Mouse (Mus musculus) adrenal gland, postnatal 0 days (tissue): ENCODE results near the gene Tex264. TPM values are rescaled to one million over a fixed set of nuclear protein-coding genes. Genes with fewer than 3 reads are reported as not detected.

ENCODE experiments used
- polyA plus RNA-seq: library from polyadenylated mRNA; unstranded; fragments of >200 nt; fragmentation: Nextera tagmentation; extraction: Ambion mirVana; gene quantifications from 2 replicates; pipeline ENCODE4 v1.2.1, GENCODE M21; 2015

Gene Tex264
- 85.4 and 117 TPM in 2 replicates for polyA plus RNA-seq

DNA sequence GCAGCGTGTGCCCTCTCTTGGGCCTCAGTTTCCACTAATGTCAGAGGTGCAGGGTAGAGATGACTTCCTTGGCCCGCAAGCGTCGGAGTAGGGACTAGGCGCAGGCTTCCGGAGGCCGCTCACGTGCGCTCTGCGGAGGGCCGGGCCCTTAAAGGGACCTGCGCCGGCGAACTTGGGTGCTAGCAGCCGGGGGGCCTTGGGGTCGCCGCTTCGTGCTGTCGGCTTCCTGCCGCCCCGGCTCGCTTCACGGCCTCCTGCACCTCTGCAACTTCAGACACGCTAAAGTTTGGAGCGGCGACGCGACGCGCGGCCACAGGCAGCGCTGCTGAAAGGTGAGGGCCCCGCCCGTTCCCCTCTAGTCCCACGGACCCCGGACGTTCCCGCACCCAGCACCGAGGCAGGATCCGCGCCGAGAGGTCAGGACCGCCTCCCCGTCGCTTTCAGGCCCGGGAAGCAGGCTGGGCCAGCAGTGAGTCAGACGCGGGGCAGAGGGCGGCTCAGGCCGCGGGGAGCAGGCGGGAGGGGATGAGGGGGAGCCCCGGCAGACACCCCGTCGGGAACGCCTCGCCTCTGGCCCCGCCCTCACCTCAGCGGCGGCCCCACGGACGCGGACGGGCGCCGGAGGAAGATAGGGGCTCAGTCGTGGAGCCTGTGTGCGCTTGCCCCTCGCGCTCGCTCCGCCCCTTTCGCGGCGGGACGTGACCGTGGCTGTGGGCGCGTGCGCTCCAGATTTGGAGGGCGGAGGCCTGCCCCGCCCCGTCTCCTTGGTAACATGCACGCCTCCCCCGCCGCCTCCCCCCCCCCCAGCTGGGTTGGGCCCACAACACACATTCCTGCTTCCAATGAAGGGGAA is at the start of gene Tex264:
Tex264 (minus strand) TSS at position 679 of the 853 bp plus-strand sequence.

DNA sequence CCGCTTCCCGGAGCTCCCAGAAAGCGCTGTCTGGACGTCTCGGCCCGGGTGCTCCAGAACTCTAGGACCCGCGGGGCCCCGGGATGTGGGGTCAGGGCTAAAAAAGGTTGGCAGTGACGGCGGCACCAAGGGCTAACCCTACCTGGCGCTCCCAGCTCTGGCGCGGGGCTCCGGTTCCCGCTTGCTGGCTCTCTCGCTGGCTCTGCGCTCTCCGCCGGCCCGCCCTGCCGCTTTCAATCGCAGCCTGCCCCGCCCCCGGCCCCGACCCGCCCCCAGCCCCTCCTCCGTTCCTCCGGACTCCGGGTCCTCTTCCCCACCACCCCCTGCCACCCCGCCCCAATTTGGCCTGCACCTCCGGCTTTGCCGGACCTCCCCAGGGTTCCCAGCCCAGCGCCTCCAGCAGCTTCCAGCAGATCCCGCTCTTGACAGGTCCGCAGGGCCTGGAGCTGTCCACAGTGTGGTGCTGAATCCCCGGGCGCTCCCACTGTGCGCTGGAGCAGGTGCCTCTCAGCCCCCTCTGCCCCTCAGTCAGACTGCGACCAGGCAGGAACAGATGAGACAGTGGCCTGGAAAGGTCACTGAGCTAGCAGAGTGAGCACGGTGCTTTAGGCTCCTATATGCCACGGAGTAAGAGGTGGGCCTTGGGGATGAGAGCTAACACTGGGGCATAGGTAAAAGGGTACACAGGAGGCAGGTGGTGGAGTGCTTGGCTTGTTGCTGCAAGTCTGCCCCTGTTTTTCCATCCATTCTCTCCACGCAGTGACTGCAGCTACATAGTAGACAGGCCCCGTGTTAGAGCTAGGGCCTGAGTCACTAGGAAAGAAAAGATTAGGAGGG is 29.6 kb downstream of the Tex264 start, which contains the start of gene Grm2:
Grm2 (minus strand) TSS at position 199 of the 837 bp plus-strand sequence.

DNA sequence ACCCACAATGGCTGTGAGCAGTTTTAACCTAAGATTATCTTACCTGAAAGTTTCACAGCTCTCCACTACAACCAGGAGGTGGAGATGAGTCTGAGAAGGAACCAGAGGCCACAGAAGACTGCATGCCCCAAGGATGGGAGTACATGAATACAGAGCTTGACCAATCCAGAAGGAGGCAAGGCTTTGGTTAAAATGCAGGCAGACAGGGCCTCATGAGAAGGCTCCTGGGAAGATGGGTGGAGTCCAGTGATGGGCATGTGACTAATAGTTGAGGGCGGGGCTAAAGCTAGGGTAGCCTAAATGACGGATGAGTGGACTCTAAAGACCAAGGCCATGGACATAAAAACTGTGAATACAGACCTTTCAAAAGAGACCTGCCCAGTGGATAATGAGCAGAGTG is 59.4 kb downstream of the Tex264 start, which contains the start of gene Iqcf6:
Iqcf6 (plus strand) TSS at position 301 of the 400 bp plus-strand sequence.

Other genes starting within 250 kb of the Tex264 start
- 23.8 and 25.2 TPM in 2 replicates for gene Acy1, start 247.6 kb downstream of the Tex264 start, polyA plus RNA-seq
- gene Abhd14b, start 238.5 kb downstream of the Tex264 start, polyA plus RNA-seq: 19.9 and 31.6 TPM in 2 replicates
- gene Abhd14a, start 238.2 kb downstream of the Tex264 start, polyA plus RNA-seq: 38.1 and 42.1 TPM in 2 replicates
- gene Pcbp4, start 232.6 kb downstream of the Tex264 start, polyA plus RNA-seq: 45.2 and 66.2 TPM in 2 replicates
- 0.81 and 1.2 TPM in 2 replicates for gene Gpr62, start 220.0 kb downstream of the Tex264 start, polyA plus RNA-seq
- gene Rrp9, start 210.0 kb downstream of the Tex264 start, polyA plus RNA-seq: 23.9 and 29.5 TPM in 2 replicates
- gene Parp3, start 209.0 kb downstream of the Tex264 start, polyA plus RNA-seq: 12.7 and 13.4 TPM in 2 replicates
- gene Iqcf1, start 186.0 kb downstream of the Tex264 start, polyA plus RNA-seq: not detected in 2 replicates
- gene Iqcf5, start 171.4 kb downstream of the Tex264 start, polyA plus RNA-seq: not detected in 2 replicates
- not detected in 2 replicates for gene Iqcf3, start 124.3 kb downstream of the Tex264 start, polyA plus RNA-seq
- gene Iqcf4, start 114.9 kb downstream of the Tex264 start, polyA plus RNA-seq: not detected in 2 replicates
- not detected in 2 replicates for gene Iqcf6, start 59.3 kb downstream of the Tex264 start, polyA plus RNA-seq
- not detected in 2 replicates for gene Grm2, start 29.8 kb downstream of the Tex264 start, polyA plus RNA-seq
- 1.9 and 4.2 TPM in 2 replicates for gene Rad54l2, start 103.3 kb upstream of the Tex264 start, polyA plus RNA-seq
- 6.2 and 11.2 TPM in 2 replicates for gene Dcaf1, start 135.9 kb upstream of the Tex264 start, polyA plus RNA-seq
- 5.4 and 7.2 TPM in 2 replicates for gene Rbm15b, start 201.5 kb upstream of the Tex264 start, polyA plus RNA-seq
- gene Manf, start 206.1 kb upstream of the Tex264 start, polyA plus RNA-seq: 219 and 298 TPM in 2 replicates